Mouse (Mus musculus): ENCODE measurements at regions not wholly inside any gene's neighbourhood (a gene's known extent, or its start where the extent isn't known, plus 50 kb on each side); places are given as distances from the start of the nearest gene placed in this dataset.

GRCm38 (mm10) chr13:57281504-57281903 lies 385.7 kb upstream of the Trpc7 start:
- no peak for TF ChIP-seq TCF12 (IDR thresholded peaks at IDR 0.05; ENCODE audit: insufficient read depth, poor library complexity, severe bottlenecking)
- no peak for TF ChIP-seq POLR2A (IDR thresholded peaks at IDR 0.05; ENCODE audit: insufficient read length, low read depth)
- no peak for TF ChIP-seq MAX (IDR thresholded peaks at IDR 0.05; ENCODE audit: low read depth)
- no peak for TF ChIP-seq E2F4 (IDR thresholded peaks at IDR 0.05; ENCODE audit: insufficient read depth)
- no peak for TF ChIP-seq SRF (IDR thresholded peaks at IDR 0.05; ENCODE audit: control insufficient read depth, insufficient read length, low read depth)
- TF ChIP-seq USF1 (IDR thresholded peaks at IDR 0.05; ENCODE audit: low read depth) = no peak
- no peak for TF ChIP-seq CEBPB (IDR thresholded peaks at IDR 0.05; ENCODE audit: insufficient read depth, poor library complexity, severe bottlenecking)
- no peak for TF ChIP-seq REST (IDR thresholded peaks at IDR 0.05; ENCODE audit: insufficient read depth, insufficient read length)
